Mouse (Mus musculus): ENCODE measurements around the gene Ltbp1. TPM values are rescaled to one million over a fixed set of nuclear protein-coding genes. Genes with fewer than 3 reads are reported as not detected.
A peak's percentile ranks its signal among the peaks of the same experiment; 100 is the strongest.

Ltbp1 gene
- total and polyA plus RNA-seq, 3 experiments = 0.01 to 0.04 TPM; not detected in 1

DNA sequence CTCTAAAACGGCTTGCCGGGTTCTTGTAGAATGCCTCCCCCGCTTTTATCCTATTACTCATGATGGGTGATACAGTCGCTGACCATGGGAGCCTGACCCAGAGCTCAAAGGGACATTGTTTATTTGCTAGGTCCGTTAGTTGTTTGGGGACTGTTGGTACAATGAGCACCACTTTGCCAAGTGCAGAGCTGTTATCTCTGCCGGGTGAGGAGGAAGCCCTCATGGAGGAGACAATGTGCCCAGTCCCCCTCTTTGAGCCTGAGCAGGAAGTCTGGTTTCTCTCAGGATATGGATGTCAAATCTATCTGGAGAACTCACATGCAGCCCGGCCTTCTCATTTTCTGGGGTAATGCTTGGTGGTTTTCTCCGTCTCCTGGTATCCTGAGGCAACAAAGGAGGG is 68.5 kb downstream of the Ltbp1 start:
- DNase-seq (ENCODE audit: low read depth, low spot score) = no peak
- peaks cover 8 to 20% of the 10 kb centered on the region in 2 experiments for H3K4me1 ChIP-seq (ENCODE audit: control insufficient read depth in 1 of 2, insufficient read depth in 2 of 2, low read length in 2 of 2)
- no peaks in the 10 kb centered on the region for H3K27me3 ChIP-seq (ENCODE audit: control insufficient read depth in 1 of 2, insufficient read depth in 2 of 2, low read length in 2 of 2)
- H3K9me3 ChIP-seq (replicated peaks; ENCODE audit: insufficient read depth, low read length) = no peaks in the 10 kb centered on the region
- H3K4me3 ChIP-seq (ENCODE audit: control insufficient read depth in 1 of 2, insufficient read depth in 1 of 2, low read depth in 2 of 2, low read length in 2 of 2) = no peak overlapping the region
- TF ChIP-seq E2F4 (IDR thresholded peaks at IDR 0.05; ENCODE audit: borderline replicate concordance, low read depth, low read length) (no peak), MXI1 (IDR thresholded peaks at IDR 0.05; ENCODE audit: low read depth, low read length) (no peak), ELF1 (IDR thresholded peaks at IDR 0.05; ENCODE audit: low read depth, low read length) (no peak), RCOR1 (IDR thresholded peaks at IDR 0.05; ENCODE audit: low read depth, low read length) (no peak), EP300 (IDR thresholded peaks at IDR 0.05; ENCODE audit: low read depth in 1 of 2, low read length in 2 of 2) (no peak), GATA1 (IDR thresholded peaks at IDR 0.05; ENCODE audit: low read depth, low read length) (no peak), MYB (IDR thresholded peaks at IDR 0.05; ENCODE audit: low read depth, low read length) (no peak), KAT2A (conservative IDR thresholded peaks at IDR 0.05; ENCODE audit: low read depth, low read length) (no peak), POLR2AphosphoS2 (IDR thresholded peaks at IDR 0.05; ENCODE audit: low read length) (no peak), JUND (IDR thresholded peaks at IDR 0.05; ENCODE audit: low read depth, low read length) (no peak), SMC3 (IDR thresholded peaks at IDR 0.05; ENCODE audit: low read depth, low read length) (no peak), RAD21 (IDR thresholded peaks at IDR 0.05; ENCODE audit: low read depth, low read length) (no peak), TAL1 (IDR thresholded peaks at IDR 0.05; ENCODE audit: low read length) (no peak), BHLHE40 (IDR thresholded peaks at IDR 0.05; ENCODE audit: borderline replicate concordance, low read depth, low read length) (no peak), SIN3A (IDR thresholded peaks at IDR 0.05; ENCODE audit: low read length) (no peak), MAZ (IDR thresholded peaks at IDR 0.05; ENCODE audit: low read depth, low read length) (no peak), GABPA (IDR thresholded peaks at IDR 0.05; ENCODE audit: low read depth, low read length) (no peak), CTCF (IDR thresholded peaks at IDR 0.05 in 2 of 3, conservative IDR thresholded peaks at IDR 0.05 in 1 of 3; ENCODE audit: control insufficient read depth in 1 of 3, insufficient read depth in 1 of 3, low read depth in 2 of 3, low read length in 3 of 3, poor library complexity in 1 of 3, severe bottlenecking in 1 of 3) (no peak), ZC3H11A (IDR thresholded peaks at IDR 0.05; ENCODE audit: low read depth, low read length) (no peak)
- no peak overlapping the region for H3K9ac ChIP-seq (ENCODE audit: control insufficient read depth, low read depth, low read length, poor library complexity, severe bottlenecking)
- no peaks in the 10 kb centered on the region for H3K79me2 ChIP-seq (ENCODE audit: control insufficient read depth, insufficient read depth, low read length, poor library complexity)
- H3K36me3 ChIP-seq (ENCODE audit: control insufficient read depth in 1 of 2, insufficient read depth in 2 of 2, low read length in 2 of 2) = peaks cover 0 to 18% of the 10 kb centered on the region in 2 experiments; a peak in 2 of 4 replicates
- H3K27ac ChIP-seq (ENCODE audit: control insufficient read depth, low read depth, low read length) = no peak overlapping the region

- Histone ChIP-seq H3K9me3 (replicated peaks; ENCODE audit: insufficient read depth, low read length) (no peaks in the 10 kb centered on the region), H3K9ac (ENCODE audit: control insufficient read depth, low read depth, low read length, poor library complexity, severe bottlenecking) (no peak overlapping the region), H3K36me3 (ENCODE audit: control insufficient read depth in 1 of 2, insufficient read depth in 2 of 2, low read length in 2 of 2) (peaks cover 0 to 18% of the 10 kb centered on the region in 2 experiments; a peak in 2 of 4 replicates), H3K27me3 (ENCODE audit: control insufficient read depth in 1 of 2, insufficient read depth in 2 of 2, low read length in 2 of 2) (no peaks in the 10 kb centered on the region), H3K4me3 (ENCODE audit: control insufficient read depth in 1 of 2, insufficient read depth in 1 of 2, low read depth in 2 of 2, low read length in 2 of 2) (no peak overlapping the region), H3K27ac (ENCODE audit: control insufficient read depth, low read depth, low read length) (no peak overlapping the region), H3K4me1 (ENCODE audit: control insufficient read depth in 1 of 2, insufficient read depth in 2 of 2, low read length in 2 of 2) (peaks cover 8 to 20% of the 10 kb centered on the region in 2 experiments), H3K79me2 (ENCODE audit: control insufficient read depth, insufficient read depth, low read length, poor library complexity) (no peaks in the 10 kb centered on the region)
- DNase-seq (ENCODE audit: low read depth, low spot score) = peak; percentile 72
- TF ChIP-seq JUND (IDR thresholded peaks at IDR 0.05; ENCODE audit: low read depth, low read length) (no peak), USF1 (IDR thresholded peaks at IDR 0.05; ENCODE audit: low read depth, low read length) (no peak), MAZ (IDR thresholded peaks at IDR 0.05; ENCODE audit: low read depth, low read length) (no peak), TAL1 (IDR thresholded peaks at IDR 0.05; ENCODE audit: low read length) (no peak), MAX (IDR thresholded peaks at IDR 0.05; ENCODE audit: low read length) (no peak), POLR2AphosphoS2 (IDR thresholded peaks at IDR 0.05; ENCODE audit: low read length) (no peak), POLR2A (IDR thresholded peaks at IDR 0.05; ENCODE audit: control insufficient read depth in 1 of 2, insufficient read depth in 1 of 2, low read depth in 1 of 2, low read length in 2 of 2, poor library complexity in 1 of 2) (no peak), ZMIZ1 (IDR thresholded peaks at IDR 0.05; ENCODE audit: low read depth, low read length) (no peak), ZKSCAN1 (IDR thresholded peaks at IDR 0.05; ENCODE audit: low read depth, low read length) (no peak), TCF12 (IDR thresholded peaks at IDR 0.05; ENCODE audit: low read depth, low read length) (no peak), NELFE (IDR thresholded peaks at IDR 0.05; ENCODE audit: low read depth, low read length) (no peak), CTCF (IDR thresholded peaks at IDR 0.05 in 2 of 3, conservative IDR thresholded peaks at IDR 0.05 in 1 of 3; ENCODE audit: control insufficient read depth in 1 of 3, insufficient read depth in 1 of 3, low read depth in 2 of 3, low read length in 3 of 3, poor library complexity in 1 of 3, severe bottlenecking in 1 of 3) (peak; percentile 37 to 80 (median 72)), ETS1 (IDR thresholded peaks at IDR 0.05; ENCODE audit: low read depth, low read length) (no peak), ZC3H11A (IDR thresholded peaks at IDR 0.05; ENCODE audit: low read depth, low read length) (peak; percentile 65), SMC3 (IDR thresholded peaks at IDR 0.05; ENCODE audit: low read depth, low read length) (peak; percentile 77), E2F4 (IDR thresholded peaks at IDR 0.05; ENCODE audit: borderline replicate concordance, low read depth, low read length) (no peak), USF2 (IDR thresholded peaks at IDR 0.05; ENCODE audit: borderline replicate concordance in 1 of 2, insufficient read depth in 1 of 2, low read depth in 1 of 2, low read length in 2 of 2) (no peak), CHD1 (IDR thresholded peaks at IDR 0.05; ENCODE audit: low read depth, low read length) (no peak), MYB (IDR thresholded peaks at IDR 0.05; ENCODE audit: low read depth, low read length) (no peak), ELF1 (IDR thresholded peaks at IDR 0.05; ENCODE audit: low read depth, low read length) (no peak), RAD21 (IDR thresholded peaks at IDR 0.05; ENCODE audit: low read depth, low read length) (peak; percentile 78), MXI1 (IDR thresholded peaks at IDR 0.05; ENCODE audit: low read depth, low read length) (no peak)
These were observed 69.8 kb downstream of the Ltbp1 start for GRCm38 (mm10) chr17:75074978-75075699.

All from MEL (cell line).